Mouse (Mus musculus) splenic B cell, adult 2 months (primary cell): ENCODE measurements around the gene Chrm5.

Source experiments
- DNase-seq: peaks from one replicate; pipeline ENCODE4 v3.0.0-alpha.2; 2011; ENCODE audit warnings: low read depth, low spot score
- H3K27me3 ChIP-seq: 2 replicates; pipeline ENCODE4 v1.6.1; 2012; ENCODE audit warnings: mild to moderate bottlenecking, low read length, moderate library complexity, mixed read lengths; ENCODE audit not compliant: control insufficient read depth, poor library complexity, insufficient read depth, severe bottlenecking
- H3K36me3 ChIP-seq: 2 replicates; pipeline ENCODE4 v1.6.1; 2012; ENCODE audit warnings: mild to moderate bottlenecking, low read length, moderate library complexity, mixed read lengths; ENCODE audit not compliant: control insufficient read depth, poor library complexity, insufficient read depth, severe bottlenecking

Chrm5 gene

GRCm38 (mm10) chr2:112480669-112481068 lies at the start of gene Chrm5:
Chrm5 (minus strand) TSS chr2:112480769.
- DNase-seq: no peak
- no peaks in the 10 kb centered on the region for H3K27me3 ChIP-seq
- H3K36me3 ChIP-seq: no peaks in the 10 kb centered on the region

GRCm38 (mm10) chr2:112526933-112527332 lies 46.4 kb upstream of the Chrm5 start:
- Histone ChIP-seq H3K27me3 (no peaks in the 10 kb centered on the region), H3K36me3 (no peaks in the 10 kb centered on the region)
- no peak for DNase-seq

GRCm38 (mm10) chr2:112520526-112521482 lies 40.2 kb upstream of the Chrm5 start:
- no peak for DNase-seq
- Histone ChIP-seq H3K27me3 (no peaks in the 10 kb centered on the region), H3K36me3 (no peaks in the 10 kb centered on the region)

- no peak for DNase-seq
- H3K27me3 ChIP-seq: no peaks in the 10 kb centered on the region
- no peaks in the 10 kb centered on the region for H3K36me3 ChIP-seq
These were observed 38.0 kb upstream of the Chrm5 start for GRCm38 (mm10) chr2:112518541-112518940.

- Histone ChIP-seq H3K36me3 (no peaks in the 10 kb centered on the region), H3K27me3 (no peaks in the 10 kb centered on the region)
- no peak for DNase-seq
These were observed 36.6 kb upstream of the Chrm5 start for GRCm38 (mm10) chr2:112517218-112517617.

GRCm38 (mm10) chr2:112516728-112517127 lies 36.2 kb upstream of the Chrm5 start:
- H3K36me3 ChIP-seq: no peaks in the 10 kb centered on the region
- DNase-seq: no peak

GRCm38 (mm10) chr2:112513036-112513435 lies 32.5 kb upstream of the Chrm5 start:
- H3K36me3 ChIP-seq: no peaks in the 10 kb centered on the region
- H3K27me3 ChIP-seq: no peaks in the 10 kb centered on the region
- no peak for DNase-seq

More at GRCm38 (mm10) chr2:112516728-112517127, 36.2 kb upstream of the Chrm5 start:
- H3K27me3 ChIP-seq: no peaks in the 10 kb centered on the region

- H3K27me3 ChIP-seq: no peaks in the 10 kb centered on the region
- DNase-seq: no peak
These were observed 29.6 kb upstream of the Chrm5 start for GRCm38 (mm10) chr2:112510140-112510539.

GRCm38 (mm10) chr2:112507444-112507843 lies 26.9 kb upstream of the Chrm5 start:
- H3K27me3 ChIP-seq: no peaks in the 10 kb centered on the region
- DNase-seq: no peak
- H3K36me3 ChIP-seq: no peaks in the 10 kb centered on the region

More at GRCm38 (mm10) chr2:112510140-112510539, 29.6 kb upstream of the Chrm5 start:
- no peaks in the 10 kb centered on the region for H3K36me3 ChIP-seq

- Histone ChIP-seq H3K36me3 (no peaks in the 10 kb centered on the region), H3K27me3 (no peaks in the 10 kb centered on the region)
- no peak for DNase-seq
These were observed 26.4 kb upstream of the Chrm5 start for GRCm38 (mm10) chr2:112506841-112507435.

- no peak for DNase-seq
- Histone ChIP-seq H3K27me3 (no peaks in the 10 kb centered on the region), H3K36me3 (no peaks in the 10 kb centered on the region)
These were observed 23.4 kb upstream of the Chrm5 start for GRCm38 (mm10) chr2:112503978-112504377.

- no peaks in the 10 kb centered on the region for H3K36me3 ChIP-seq
- DNase-seq: peak; percentile 64
These were observed 20.6 kb upstream of the Chrm5 start for GRCm38 (mm10) chr2:112501209-112501608.

GRCm38 (mm10) chr2:112497851-112498250 lies 17.3 kb upstream of the Chrm5 start:
- no peaks in the 10 kb centered on the region for H3K36me3 ChIP-seq
- no peaks in the 10 kb centered on the region for H3K27me3 ChIP-seq
- no peak for DNase-seq

More at GRCm38 (mm10) chr2:112501209-112501608, 20.6 kb upstream of the Chrm5 start:
- H3K27me3 ChIP-seq: no peaks in the 10 kb centered on the region

GRCm38 (mm10) chr2:112493539-112494260 lies 13.1 kb upstream of the Chrm5 start:
- DNase-seq: no peak
- H3K36me3 ChIP-seq: no peaks in the 10 kb centered on the region
- no peaks in the 10 kb centered on the region for H3K27me3 ChIP-seq
